Mouse (Mus musculus): Measurements from ENCODE around the gene Scmh1.

DNA sequence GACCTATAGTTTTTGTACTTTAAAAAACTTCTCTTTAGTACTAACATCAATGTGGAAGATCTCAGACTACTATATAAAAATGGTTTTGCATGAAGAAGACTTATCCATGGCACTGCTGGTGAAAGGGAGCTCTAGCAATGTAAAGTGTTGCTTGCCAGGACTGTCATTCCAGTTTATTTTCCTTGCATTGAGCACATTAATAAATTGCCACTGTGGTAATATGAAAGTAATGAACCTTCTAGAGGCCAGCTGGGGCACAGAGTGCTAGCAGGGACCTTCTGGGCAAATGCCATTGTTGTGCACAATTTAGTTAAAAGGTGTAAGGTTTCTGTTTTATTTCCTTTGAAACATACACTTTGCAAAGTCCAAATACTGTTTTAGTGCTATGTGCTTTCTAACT lies 25.5 kb downstream of the Scmh1 start:
- TF ChIP-seq GATA1 (IDR thresholded peaks at IDR 0.05; ENCODE audit: borderline replicate concordance, low read length) (no peak), FLI1 (IDR thresholded peaks at IDR 0.05; ENCODE audit: low read length) (no peak)

Measured in megakaryocyte, embryonic 14.5 days (primary cell).